Mouse (Mus musculus): ENCODE measurements at regions not wholly inside any gene's neighbourhood (a gene's known extent, or its start where the extent isn't known, plus 50 kb on each side); places are given as distances from the start of the nearest gene placed in this dataset.

DNA sequence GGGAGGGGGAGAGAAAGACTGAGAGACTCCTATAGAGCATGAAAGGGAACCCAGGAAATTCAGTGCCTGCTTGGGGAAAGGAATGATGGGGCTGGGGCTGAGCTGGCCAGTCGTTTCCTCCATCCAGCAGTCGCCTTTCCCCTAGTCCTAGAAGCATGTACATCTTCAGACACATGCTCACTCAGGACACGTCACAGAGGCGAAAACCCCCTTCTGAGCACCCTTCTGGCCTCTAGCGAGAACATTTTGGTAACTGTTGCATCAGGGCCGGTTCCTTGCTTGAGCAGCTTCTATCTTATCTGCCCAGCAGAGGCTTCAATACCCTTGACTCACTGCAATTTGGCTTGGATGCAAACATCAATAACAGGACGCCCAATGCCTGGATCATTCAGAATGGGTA, 737.6 kb upstream of the 4930452B06Rik start:
- no peaks in the 10 kb centered on the region for H3K9me3 ChIP-seq (replicated peaks; ENCODE audit: low read length)
- peak overlapping the region; percentile 42 to 65 (median 63) for H3K4me3 ChIP-seq (replicated peaks in 1 of 3; ENCODE audit: low read depth in 2 of 3, low read length in 2 of 3, poor library complexity in 1 of 3)
- no peaks in the 10 kb centered on the region for H3K27me3 ChIP-seq (replicated peaks)
- peak overlapping the region; percentile 69 for H3K27ac ChIP-seq (ENCODE audit: insufficient read depth, low read depth)
- no peaks in the 10 kb centered on the region for H3K36me3 ChIP-seq (replicated peaks in 1 of 2; ENCODE audit: control insufficient read depth in 1 of 2, insufficient read depth in 1 of 2, low read length in 1 of 2)
- dilution Hi-C loops (cut with MboI; ENCODE audit: extremely low pct_ligation_motif_present, extremely low pct_unique_long_range_greater_than_20kb, low sequenced_read_pairs), result no loop called here
- in situ Hi-C loops (cut with MboI; ENCODE audit: low pct_ligation_motif_present, low pct_unique_long_range_greater_than_20kb, low sequenced_read_pairs), result loop anchor here (10.0 kb wide), 2 partner anchors 241 to 1041 kb away; no protein-coding TSS in a partner anchor
- peak overlapping the region; percentile 90 for H3K9ac ChIP-seq (ENCODE audit: insufficient read depth, low read depth)
- peaks cover 0 to 29% of the 10 kb centered on the region in 2 experiments; a peak in 2 of 4 replicates for H3K4me1 ChIP-seq (ENCODE audit: control insufficient read depth in 1 of 2, insufficient read depth in 2 of 2)
- no peak for DNase-seq (ENCODE audit: extremely low read depth)
- peaks cover 7% of the 10 kb centered on the region for H3K79me2 ChIP-seq (replicated peaks; ENCODE audit: control insufficient read depth, extremely low read depth, insufficient read depth, poor library complexity, severe bottlenecking)
- no peak overlapping the region for H3K4me2 ChIP-seq (ENCODE audit: insufficient read depth, low read depth, poor library complexity, severe bottlenecking)
- TF ChIP-seq E2F4 (IDR thresholded peaks at IDR 0.05; ENCODE audit: insufficient replicate concordance, low read depth, low read length) (no peak), TCF12 (IDR thresholded peaks at IDR 0.05; ENCODE audit: low read depth, low read length) (peak; percentile 53; the same call in 1 of the 2 replicates), JUN (IDR thresholded peaks at IDR 0.05; ENCODE audit: insufficient read depth, low read depth, low read length) (no peak), ETS1 (conservative IDR thresholded peaks at IDR 0.05; ENCODE audit: low read depth, low read length) (no peak; the same call in 1 of the 2 replicates), CHD2 (IDR thresholded peaks at IDR 0.05; ENCODE audit: low read length) (no peak), UBTF (IDR thresholded peaks at IDR 0.05; ENCODE audit: low read depth, low read length) (no peak), ZMIZ1 (IDR thresholded peaks at IDR 0.05; ENCODE audit: low read depth, low read length) (0 out of 2 replicates have a peak, but pooled peaks have one; percentile 45), RCOR1 (conservative IDR thresholded peaks at IDR 0.05; ENCODE audit: low read depth, low read length) (no peak), MAX (IDR thresholded peaks at IDR 0.05; ENCODE audit: low read length) (peak; percentile 63; the same call in 1 of the 2 replicates), MEF2A (IDR thresholded peaks at IDR 0.05; ENCODE audit: borderline replicate concordance, low read depth, low read length) (no peak), MYC (IDR thresholded peaks at IDR 0.05; ENCODE audit: low read depth, low read length) (peak; percentile 76; the same call in 1 of the 2 replicates), POLR2AphosphoS2 (IDR thresholded peaks at IDR 0.05; ENCODE audit: low read depth, low read length) (no peak), MAFK (IDR thresholded peaks at IDR 0.05; ENCODE audit: insufficient replicate concordance, low read length) (no peak), ZNF384 (IDR thresholded peaks at IDR 0.05; ENCODE audit: low read depth, low read length) (no peak), USF1 (IDR thresholded peaks at IDR 0.05; ENCODE audit: low read depth, low read length) (no peak), BHLHE40 (IDR thresholded peaks at IDR 0.05; ENCODE audit: low read depth, low read length) (no peak), RAD21 (IDR thresholded peaks at IDR 0.05; ENCODE audit: low read depth, low read length) (no peak), ELF1 (IDR thresholded peaks at IDR 0.05; ENCODE audit: low read depth, low read length) (no peak), MXI1 (IDR thresholded peaks at IDR 0.05; ENCODE audit: low read depth, low read length) (peak; percentile 61; the same call in 1 of the 2 replicates), CTCF (conservative IDR thresholded peaks at IDR 0.05 in 1 of 2, IDR thresholded peaks at IDR 0.05 in 1 of 2; ENCODE audit: low read depth in 2 of 2, low read length in 2 of 2) (no peak), ZC3H11A (IDR thresholded peaks at IDR 0.05; ENCODE audit: low read depth, low read length) (no peak), PAX5 (IDR thresholded peaks at IDR 0.05; ENCODE audit: low read length) (no peak), ZKSCAN1 (IDR thresholded peaks at IDR 0.05; ENCODE audit: borderline replicate concordance, low read depth, low read length) (no peak), TBP (conservative IDR thresholded peaks at IDR 0.05; ENCODE audit: low read depth, low read length) (peak; percentile 68; the same call in 1 of the 2 replicates), POLR2A (IDR thresholded peaks at IDR 0.05; ENCODE audit: low read depth, low read length) (peak; percentile 37; the same call in 1 of the 2 replicates), USF2 (conservative IDR thresholded peaks at IDR 0.05; ENCODE audit: low read depth, low read length) (no peak), NRF1 (IDR thresholded peaks at IDR 0.05; ENCODE audit: low read depth, low read length) (0 out of 2 replicates have a peak, but pooled peaks have one; percentile 19), CHD1 (IDR thresholded peaks at IDR 0.05; ENCODE audit: low read depth, low read length) (no peak), EP300 (IDR thresholded peaks at IDR 0.05; ENCODE audit: low read length) (0 out of 2 replicates have a peak, but pooled peaks have one; percentile 5), MAZ (IDR thresholded peaks at IDR 0.05; ENCODE audit: low read depth, low read length) (0 out of 2 replicates have a peak, but pooled peaks have one; percentile 28), GABPA (IDR thresholded peaks at IDR 0.05; ENCODE audit: insufficient replicate concordance, low read depth, low read length) (no peak), HCFC1 (IDR thresholded peaks at IDR 0.05; ENCODE audit: low read depth, low read length) (no peak), SIN3A (IDR thresholded peaks at IDR 0.05; ENCODE audit: low read length) (no peak), SMC3 (IDR thresholded peaks at IDR 0.05; ENCODE audit: low read depth, low read length) (no peak), IRF4 (IDR thresholded peaks at IDR 0.05; ENCODE audit: low read depth, low read length) (peak; percentile 30; the same call in 1 of the 2 replicates), JUND (conservative IDR thresholded peaks at IDR 0.05; ENCODE audit: low read depth, low read length) (no peak), NELFE (IDR thresholded peaks at IDR 0.05; ENCODE audit: low read depth, low read length) (no peak), KAT2A (IDR thresholded peaks at IDR 0.05; ENCODE audit: insufficient replicate concordance, low read length) (no peak)
